Mouse (Mus musculus) embryonic fibroblast, embryonic 13.5 days (primary cell): ENCODE measurements around the gene Pcdh9. TPM values are rescaled to one million over a fixed set of nuclear protein-coding genes. Genes with fewer than 3 reads are reported as not detected.
"Not testable (repeated sequence)": the region's sequence is repeated elsewhere in the genome, so short reads cannot be mapped to it uniquely, and the experiment has no call there.

Experiments used
- H3K27ac ChIP-seq: 2 replicates; pipeline ENCODE4 v1.5.1; 2012; ENCODE audit warnings: low read length, control low read depth, inconsistent platforms; ENCODE audit not compliant: insufficient read depth
- H3K4me1 ChIP-seq: 2 replicates; pipeline ENCODE4 v1.6.1; 2011; ENCODE audit warnings: low read length; ENCODE audit not compliant: control insufficient read depth, insufficient read depth
- H3K4me3 ChIP-seq: 2 replicates; pipeline ENCODE4 v1.5.1; 2011; ENCODE audit warnings: mild to moderate bottlenecking, control low read depth, low read length; ENCODE audit not compliant: insufficient read depth
- CTCF ChIP-seq: IDR thresholded peaks from 2 replicates; pipeline ENCODE4 v1.5.1; 2011; ENCODE audit warnings: mild to moderate bottlenecking, control low read depth, low read length, moderate library complexity, borderline replicate concordance; ENCODE audit not compliant: insufficient read depth
- POLR2A ChIP-seq: IDR thresholded peaks from 2 replicates; pipeline ENCODE4 v1.6.1; 2011; ENCODE audit warnings: low read depth, mild to moderate bottlenecking, control low read depth, low read length, moderate library complexity
- polyA plus RNA-seq: library from polyadenylated mRNA; stranded (reverse); fragments of >200 nt; gene quantifications from 2 replicates; pipeline ENCODE4 v1.2.4, GENCODE M21; 2011; ENCODE audit warnings: low read depth; ENCODE audit not compliant: missing spikeins, insufficient read length

The Pcdh9 gene
- polyA plus RNA-seq, 1 experiment: 29.6 TPM

GRCm38 (mm10) chr14:93274767-93275166 is 615.7 kb downstream of the Pcdh9 start:
- no peak for TF ChIP-seq CTCF
- no peak for TF ChIP-seq POLR2A
- no peak overlapping the region for H3K27ac ChIP-seq
- H3K4me1 ChIP-seq: no peaks in the 10 kb centered on the region
- no peak overlapping the region for H3K4me3 ChIP-seq

GRCm38 (mm10) chr14:93253411-93253810 is 637.1 kb downstream of the Pcdh9 start:
- no peak overlapping the region for H3K27ac ChIP-seq
- H3K4me3 ChIP-seq: no peak overlapping the region
- H3K4me1 ChIP-seq: no peaks in the 10 kb centered on the region
- TF ChIP-seq CTCF (no peak), POLR2A (no peak)

- no peaks in the 10 kb centered on the region; the same call in 1 of the 2 replicates for H3K4me1 ChIP-seq
- no peak for TF ChIP-seq POLR2A
- no peak for TF ChIP-seq CTCF
- H3K27ac ChIP-seq: no peak overlapping the region
- no peak overlapping the region for H3K4me3 ChIP-seq
Observed at GRCm38 (mm10) chr14:93240263-93240662, 650.2 kb downstream of the Pcdh9 start.

- TF ChIP-seq CTCF (no peak), POLR2A (no peak)
- H3K4me1 ChIP-seq: no peaks in the 10 kb centered on the region
- no peak overlapping the region for H3K27ac ChIP-seq
- no peak overlapping the region for H3K4me3 ChIP-seq
Observed at GRCm38 (mm10) chr14:93234333-93234732, 656.1 kb downstream of the Pcdh9 start.

GRCm38 (mm10) chr14:93233599-93233998 is 656.9 kb downstream of the Pcdh9 start:
- Histone ChIP-seq H3K4me1 (no peaks in the 10 kb centered on the region), H3K4me3 (no peak overlapping the region), H3K27ac (no peak overlapping the region)
- TF ChIP-seq POLR2A (no peak), CTCF (no peak)

- not testable (repeated sequence) for H3K27ac ChIP-seq, H3K4me1 ChIP-seq
Observed at GRCm38 (mm10) chr14:93214846-93215245, 675.6 kb downstream of the Pcdh9 start.

GRCm38 (mm10) chr14:93199791-93200190 is 690.7 kb downstream of the Pcdh9 start:
- H3K27ac ChIP-seq: peak overlapping the region; percentile 41; the same call in 1 of the 2 replicates
- no peak for TF ChIP-seq CTCF
- no peak for TF ChIP-seq POLR2A
- peaks cover 4% of the 10 kb centered on the region; the same call in 1 of the 2 replicates for H3K4me1 ChIP-seq
- H3K4me3 ChIP-seq: no peak overlapping the region

More at GRCm38 (mm10) chr14:93214846-93215245, 675.6 kb downstream of the Pcdh9 start:
- not testable (repeated sequence) for H3K4me3 ChIP-seq

- H3K27ac ChIP-seq: peak overlapping the region; percentile 53
Observed at GRCm38 (mm10) chr14:93182606-93183491, 707.6 kb downstream of the Pcdh9 start.

GRCm38 (mm10) chr14:93169201-93169600 is 721.3 kb downstream of the Pcdh9 start:
- no peak overlapping the region for H3K27ac ChIP-seq
- no peaks in the 10 kb centered on the region; the same call in 1 of the 2 replicates for H3K4me1 ChIP-seq
- TF ChIP-seq CTCF (no peak), POLR2A (no peak)
- no peak overlapping the region for H3K4me3 ChIP-seq

More at GRCm38 (mm10) chr14:93182606-93183491, 707.6 kb downstream of the Pcdh9 start:
- no peak overlapping the region for H3K4me3 ChIP-seq
- TF ChIP-seq POLR2A (no peak), CTCF (no peak)
- H3K4me1 ChIP-seq: peaks cover 3% of the 10 kb centered on the region

- Histone ChIP-seq H3K4me1 (no peaks in the 10 kb centered on the region; the same call in 1 of the 2 replicates), H3K4me3 (no peak overlapping the region), H3K27ac (no peak overlapping the region)
- TF ChIP-seq POLR2A: no peak
- no peak for TF ChIP-seq CTCF
Observed at GRCm38 (mm10) chr14:93168367-93168766, 722.1 kb downstream of the Pcdh9 start.
